Mouse (Mus musculus): ENCODE results near the gene Hist1h4j. TPM values are rescaled to one million over a fixed set of nuclear protein-coding genes. Genes with fewer than 3 reads are reported as not detected.
A peak's percentile ranks its signal among the peaks of the same experiment; 100 is the strongest.
"Not testable (repeated sequence)": the region's sequence is repeated elsewhere in the genome, so short reads cannot be mapped to it uniquely, and the experiment has no call there.

The Hist1h4j gene
- total RNA-seq (2021): 1 to 10 TPM; 4.2 to 6.9 TPM

DNA sequence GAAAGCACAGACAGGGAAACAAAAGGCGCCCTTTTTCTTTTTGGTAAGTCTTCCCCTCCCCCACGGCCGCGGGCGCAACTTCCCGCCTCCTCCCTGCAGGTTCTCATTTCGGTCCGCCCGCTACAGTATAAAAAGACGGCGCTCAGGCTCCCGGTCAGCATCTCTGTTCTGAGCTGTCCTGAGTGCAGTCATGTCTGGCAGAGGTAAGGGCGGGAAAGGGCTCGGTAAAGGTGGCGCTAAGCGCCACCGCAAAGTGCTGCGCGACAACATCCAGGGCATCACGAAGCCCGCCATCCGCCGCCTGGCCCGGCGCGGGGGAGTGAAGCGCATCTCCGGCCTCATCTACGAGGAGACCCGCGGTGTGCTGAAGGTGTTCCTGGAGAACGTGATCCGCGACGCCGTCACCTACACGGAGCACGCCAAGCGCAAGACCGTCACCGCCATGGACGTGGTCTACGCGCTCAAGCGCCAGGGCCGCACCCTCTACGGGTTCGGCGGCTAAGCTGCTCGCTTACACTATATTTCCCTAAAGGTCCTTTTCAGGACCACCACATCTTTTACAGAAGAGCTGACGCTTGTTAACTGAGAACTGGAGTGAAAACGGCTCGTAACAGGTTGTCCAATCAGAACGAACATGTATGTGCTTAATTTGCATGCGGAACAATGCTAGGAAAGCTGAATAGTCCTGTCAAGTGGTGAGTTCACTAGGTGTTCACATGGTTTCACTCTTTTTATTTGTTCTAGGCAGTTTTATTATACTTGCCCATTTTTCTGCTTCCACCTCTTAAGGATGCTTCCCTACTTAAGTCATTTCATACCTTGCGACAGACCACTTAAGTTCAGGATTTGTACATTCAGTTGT lies at the start of gene Hist1h4j:
Gene Hist1h4j (plus strand): TSS at position 159 of the 862 bp plus-strand sequence.
- intact Hi-C loops (cut with DNase I): loop anchor here (1.0 to 2.0 kb wide), 2 partner anchors 16 to 21 kb away; partner anchors contain the start of gene Hist1h4k

DNA sequence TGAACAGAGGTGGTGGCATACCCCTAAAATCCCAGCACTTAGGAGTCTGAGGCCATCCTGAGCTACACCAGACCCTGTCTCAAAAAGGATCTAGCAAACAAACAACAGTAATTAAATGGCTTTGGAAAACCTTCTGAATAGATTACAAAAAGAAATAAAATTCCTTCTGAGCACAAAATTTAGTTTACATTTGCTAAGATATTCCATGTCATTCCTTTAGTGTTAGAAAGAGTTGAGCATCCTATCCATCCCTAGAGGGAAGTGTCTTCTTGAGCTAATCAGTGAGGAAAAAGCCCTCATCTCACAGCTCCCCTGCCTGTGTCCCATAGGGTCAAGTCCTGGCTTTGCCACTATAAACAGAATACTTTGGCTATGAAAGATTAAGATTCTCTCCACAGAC lies 37.1 kb upstream of the Hist1h4j start, which contains the start of gene Olfr1359:
Gene Olfr1359 (plus strand): TSS at position 301 of the 400 bp plus-strand sequence.
- no peak for DNase-seq (ENCODE audit: low spot score)

More for the DNA sequence above, at the start of gene Hist1h4j:
- peak; percentile 44 for DNase-seq (ENCODE audit: low spot score)

DNA sequence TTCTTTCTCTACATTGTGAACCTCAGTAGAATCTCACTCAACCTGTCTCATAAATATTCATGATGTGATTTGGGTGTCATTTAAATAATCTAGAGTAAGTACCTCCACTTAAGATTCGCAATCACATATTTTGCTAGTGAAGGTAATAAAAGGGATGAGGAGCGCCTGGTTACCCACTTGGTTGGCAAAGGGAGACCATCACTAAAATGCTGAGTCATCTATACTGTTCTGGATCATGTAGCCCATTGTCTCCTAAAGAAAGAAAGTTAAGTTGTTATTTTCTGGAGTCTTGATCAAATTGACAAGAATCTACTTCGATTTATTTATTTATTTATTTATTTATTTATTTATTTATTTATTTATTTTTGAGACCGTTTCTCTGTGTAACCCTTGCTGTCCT lies 28.2 kb upstream of the Hist1h4j start:
- intact Hi-C loops (cut with DNase I): loop anchor here (5.0 kb wide), 1 partner anchor 1661 kb away; the partner anchor contains the start of gene Zfp322a
- DNase-seq (ENCODE audit: low spot score): no peak

More for the DNA sequence above, 37.1 kb upstream of the Hist1h4j start, which contains the start of gene Olfr1359:
- intact Hi-C loops (cut with DNase I): no loop called here

DNA sequence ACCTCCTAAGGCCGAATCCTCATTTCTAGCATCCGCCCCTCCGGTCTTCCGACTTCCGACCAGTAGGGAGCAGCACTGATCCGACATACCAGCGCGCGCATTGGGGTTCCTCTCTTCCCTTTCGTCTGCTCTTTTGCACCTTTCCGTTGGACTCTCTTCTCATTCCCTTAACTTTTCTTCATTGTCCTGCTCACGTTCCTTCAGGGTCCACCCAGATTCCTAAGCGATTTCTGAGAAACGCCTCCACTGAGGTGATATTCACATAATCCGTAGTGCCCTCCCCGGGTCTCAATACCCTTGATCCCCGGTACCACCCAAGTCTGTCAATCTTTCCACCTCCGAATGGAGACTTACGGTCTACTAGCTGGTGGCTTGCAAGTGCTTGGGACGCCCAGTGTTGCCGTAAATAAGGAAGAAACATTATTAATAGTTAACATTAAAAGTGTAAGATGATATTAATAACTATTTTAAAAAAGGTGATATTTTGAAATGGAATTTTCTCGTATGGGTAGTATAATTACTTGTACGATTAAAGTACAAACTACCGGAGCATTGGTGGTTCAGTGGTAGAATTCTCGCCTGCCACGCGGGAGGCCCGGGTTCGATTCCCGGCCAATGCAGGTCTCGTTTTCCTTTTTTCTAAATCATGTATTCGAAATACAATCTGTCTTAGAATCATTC lies 24.7 kb upstream of the Hist1h4j start:
- DNase-seq (ENCODE audit: low spot score): peak; percentile 68
- intact Hi-C loops (cut with DNase I): loop anchor here (5.0 to 10.0 kb wide), 8 partner anchors 125 to 1975 kb away; partner anchors contain the start of genes Hist1h2ac, Hist1h2af, Hist1h2ap and Hist1h2bc

DNA sequence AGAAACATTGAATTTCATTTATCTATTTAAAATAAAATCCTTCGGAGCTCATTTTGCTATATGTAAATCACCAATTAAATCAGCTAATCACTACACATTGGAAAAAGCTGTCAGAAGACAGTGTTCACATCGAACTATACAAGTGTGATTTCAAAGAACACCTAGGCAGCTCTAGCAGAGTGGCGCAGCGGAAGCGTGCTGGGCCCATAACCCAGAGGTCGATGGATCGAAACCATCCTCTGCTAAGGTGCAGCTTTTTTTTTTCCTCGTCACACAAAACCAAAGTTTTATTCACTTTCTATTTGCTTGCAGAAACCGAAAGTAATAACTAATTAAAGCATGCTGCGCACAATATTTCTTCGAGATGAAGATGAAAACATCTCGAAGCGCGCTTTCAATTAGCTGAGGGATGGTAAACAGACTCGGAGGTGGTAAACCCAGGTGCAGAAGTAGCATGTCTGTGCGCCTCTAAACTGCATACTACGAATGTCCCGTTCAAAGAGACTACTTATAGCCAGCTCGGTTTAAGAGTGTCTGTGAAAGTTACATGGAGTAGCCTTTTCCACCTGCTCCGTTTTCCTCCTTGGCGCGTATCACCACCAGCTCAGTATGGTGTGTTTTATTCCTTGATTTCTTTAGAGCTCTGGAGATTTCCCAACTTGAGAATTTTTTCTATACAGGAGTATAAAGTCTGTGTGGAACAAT lies 23.9 kb upstream of the Hist1h4j start:
- intact Hi-C loops (cut with DNase I): loop anchor here (5.0 to 10.0 kb wide), 8 partner anchors 124 to 1974 kb away; partner anchors contain the start of genes Hist1h2ac, Hist1h2af, Hist1h2ap and Hist1h2bc
- DNase-seq (ENCODE audit: low spot score): peak; percentile 38

DNA sequence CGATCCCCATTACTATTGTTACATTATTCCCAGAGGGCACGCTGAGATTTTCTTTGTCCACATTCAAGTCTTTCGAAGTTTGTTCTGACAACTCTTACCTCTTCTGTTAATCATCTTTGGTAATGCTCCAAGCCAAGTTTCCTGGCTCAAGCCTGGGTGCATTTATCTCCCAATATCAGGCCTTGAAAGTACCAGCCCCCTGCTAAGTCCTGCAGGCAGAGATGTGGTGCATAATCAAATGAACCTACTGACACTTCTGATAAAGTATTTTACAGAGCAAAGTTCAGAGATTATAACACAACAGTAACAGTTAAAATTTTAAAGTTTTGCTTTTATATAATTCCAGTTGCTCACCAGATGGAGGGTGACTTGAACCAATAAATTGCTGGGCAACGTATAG lies 23.2 kb upstream of the Hist1h4j start:
- intact Hi-C loops (cut with DNase I): loop anchor here (5.0 to 10.0 kb wide), 8 partner anchors 123 to 1973 kb away; partner anchors contain the start of genes Hist1h2ac, Hist1h2af, Hist1h2ap and Hist1h2bc
- DNase-seq (ENCODE audit: low spot score): no peak

DNA sequence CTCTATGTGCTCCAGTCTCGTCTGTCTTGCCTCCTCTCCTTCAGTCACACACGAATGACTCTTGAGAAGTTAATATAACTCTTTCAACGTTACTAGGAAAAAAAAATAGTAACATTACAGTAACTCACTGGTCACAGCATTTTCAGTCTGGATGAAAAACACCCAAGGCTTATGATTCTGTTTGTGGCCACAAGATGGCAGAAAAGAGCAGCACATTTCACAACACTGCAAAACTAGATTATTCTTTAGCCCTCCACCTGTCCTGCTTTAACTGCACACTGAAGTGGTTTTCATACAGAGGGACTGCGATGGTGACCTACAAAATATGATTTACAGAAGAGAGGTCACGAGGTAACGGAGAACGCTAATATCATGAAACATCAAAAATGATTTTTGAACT lies 20.1 kb upstream of the Hist1h4j start:
- intact Hi-C loops (cut with DNase I): loop anchor here (1.0 to 10.0 kb wide), 9 partner anchors 20 to 1970 kb away; partner anchors contain the start of genes Hist1h2ac, Hist1h2af, Hist1h2ap and Hist1h2bc
- DNase-seq (ENCODE audit: low spot score): no peak

DNA sequence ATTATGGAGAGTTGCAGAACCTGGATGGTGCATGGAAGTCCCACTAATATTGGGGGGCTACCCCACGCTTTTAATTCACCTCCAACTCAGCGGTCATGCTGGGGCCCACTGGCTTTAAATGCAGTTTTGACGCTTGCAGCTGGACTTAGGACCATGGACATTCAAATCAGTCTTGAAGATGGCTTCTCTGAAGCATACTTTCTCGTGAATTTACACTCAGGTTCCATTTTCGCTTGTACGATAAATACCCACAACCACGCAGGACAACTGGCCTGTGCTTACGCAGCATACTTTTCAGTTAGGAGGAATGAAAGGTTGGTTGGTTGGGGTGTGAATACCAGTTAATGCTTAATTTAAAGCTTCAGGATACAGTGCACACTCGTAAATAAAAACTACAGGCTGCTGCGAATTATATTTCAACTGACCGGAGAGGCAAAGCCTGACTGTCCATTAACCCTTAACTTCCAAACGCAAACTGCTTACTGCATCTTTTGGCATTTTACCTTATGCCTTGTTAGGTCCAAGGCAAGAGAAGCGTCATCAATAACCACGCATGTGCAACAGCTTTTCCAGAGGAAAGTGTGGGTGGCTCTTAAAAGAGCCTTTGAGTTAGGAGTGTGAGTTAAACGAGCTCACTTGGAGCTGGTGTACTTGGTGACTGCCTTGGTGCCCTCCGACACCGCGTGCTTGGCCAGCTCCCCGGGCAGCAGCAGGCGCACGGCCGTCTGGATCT lies 19.6 kb upstream of the Hist1h4j start:
- no peak for DNase-seq (ENCODE audit: low spot score)
- intact Hi-C loops (cut with DNase I): loop anchor here (10.0 kb wide), 2 partner anchors 120 to 1970 kb away; partner anchors contain the start of genes Hist1h2ac, Hist1h2ap, Hist1h2bc and Hist1h2br

DNA sequence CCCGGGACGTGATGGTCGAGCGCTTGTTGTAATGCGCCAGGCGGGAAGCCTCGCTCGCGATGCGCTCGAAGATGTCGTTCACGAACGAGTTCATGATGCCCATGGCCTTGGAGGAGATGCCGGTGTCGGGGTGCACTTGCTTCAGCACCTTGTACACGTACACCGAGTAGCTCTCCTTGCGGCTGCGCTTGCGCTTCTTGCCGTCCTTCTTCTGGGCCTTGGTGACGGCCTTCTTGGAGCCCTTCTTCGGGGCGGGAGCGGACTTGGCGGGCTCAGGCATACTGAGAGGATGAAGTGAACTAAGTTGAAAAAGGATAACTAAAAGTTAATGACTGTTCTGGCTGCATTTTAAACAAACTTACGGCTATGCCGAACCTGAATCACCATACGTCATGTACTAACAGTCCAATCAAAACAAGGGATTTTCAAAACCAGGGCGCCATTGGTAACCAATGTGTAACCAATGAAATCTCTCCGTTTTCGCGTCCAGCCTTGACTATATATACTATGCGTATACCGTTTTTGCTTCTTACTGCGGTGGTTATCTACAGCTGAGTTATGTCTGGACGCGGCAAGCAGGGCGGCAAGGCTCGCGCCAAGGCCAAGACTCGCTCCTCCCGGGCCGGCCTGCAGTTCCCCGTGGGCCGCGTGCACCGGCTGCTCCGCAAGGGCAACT lies 18.9 kb upstream of the Hist1h4j start, which contains the start of the genes Hist1h2bl and Hist1h2ai:
Gene Hist1h2bl (minus strand): TSS at position 280 of the 676 bp plus-strand sequence.
Gene Hist1h2ai (plus strand): TSS at position 559 of the 676 bp plus-strand sequence.
- DNase-seq (ENCODE audit: low spot score): peak; percentile 63
- intact Hi-C loops (cut with DNase I): loop anchor here (10.0 kb wide), 2 partner anchors 119 to 1969 kb away; partner anchors contain the start of genes Hist1h2ac, Hist1h2ap, Hist1h2bc and Hist1h2br

DNA sequence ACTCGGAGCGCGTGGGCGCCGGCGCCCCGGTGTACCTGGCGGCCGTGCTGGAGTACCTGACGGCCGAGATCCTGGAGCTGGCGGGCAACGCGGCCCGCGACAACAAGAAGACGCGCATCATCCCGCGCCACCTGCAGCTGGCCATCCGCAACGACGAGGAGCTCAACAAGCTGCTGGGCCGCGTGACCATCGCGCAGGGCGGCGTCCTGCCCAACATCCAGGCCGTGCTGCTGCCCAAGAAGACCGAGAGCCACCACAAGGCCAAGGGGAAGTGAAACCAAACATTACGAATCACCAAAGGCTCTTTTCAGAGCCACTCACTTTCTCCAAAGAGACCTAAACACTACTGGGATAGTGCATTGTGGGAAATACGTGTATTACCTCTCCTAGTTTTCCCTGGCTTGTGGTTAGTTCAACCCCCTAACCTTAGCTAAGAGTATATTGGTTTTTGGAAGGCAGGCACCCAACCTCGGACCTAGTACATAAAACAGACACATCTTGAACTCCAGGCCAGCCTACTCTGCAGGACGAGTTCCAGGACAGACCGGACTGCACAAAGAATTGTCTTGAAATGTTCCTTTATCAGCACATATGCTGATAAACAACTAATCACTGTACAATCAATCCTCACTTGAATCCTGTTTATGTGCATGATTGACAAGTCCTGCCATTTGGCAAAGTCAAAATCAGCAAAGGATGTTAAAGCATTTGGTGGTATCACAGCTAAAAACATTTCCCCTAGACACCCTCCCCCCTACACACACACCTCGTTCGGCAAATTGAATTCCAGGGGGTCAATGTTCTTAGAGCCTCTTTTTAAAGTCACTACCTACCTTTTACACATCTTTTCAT lies 18.1 kb upstream of the Hist1h4j start:
- intact Hi-C loops (cut with DNase I): loop anchor here (10.0 kb wide), 2 partner anchors 118 to 1968 kb away; partner anchors contain the start of genes Hist1h2ac, Hist1h2ap, Hist1h2bc and Hist1h2br
- not testable (repeated sequence) for DNase-seq (ENCODE audit: low spot score)

DNA sequence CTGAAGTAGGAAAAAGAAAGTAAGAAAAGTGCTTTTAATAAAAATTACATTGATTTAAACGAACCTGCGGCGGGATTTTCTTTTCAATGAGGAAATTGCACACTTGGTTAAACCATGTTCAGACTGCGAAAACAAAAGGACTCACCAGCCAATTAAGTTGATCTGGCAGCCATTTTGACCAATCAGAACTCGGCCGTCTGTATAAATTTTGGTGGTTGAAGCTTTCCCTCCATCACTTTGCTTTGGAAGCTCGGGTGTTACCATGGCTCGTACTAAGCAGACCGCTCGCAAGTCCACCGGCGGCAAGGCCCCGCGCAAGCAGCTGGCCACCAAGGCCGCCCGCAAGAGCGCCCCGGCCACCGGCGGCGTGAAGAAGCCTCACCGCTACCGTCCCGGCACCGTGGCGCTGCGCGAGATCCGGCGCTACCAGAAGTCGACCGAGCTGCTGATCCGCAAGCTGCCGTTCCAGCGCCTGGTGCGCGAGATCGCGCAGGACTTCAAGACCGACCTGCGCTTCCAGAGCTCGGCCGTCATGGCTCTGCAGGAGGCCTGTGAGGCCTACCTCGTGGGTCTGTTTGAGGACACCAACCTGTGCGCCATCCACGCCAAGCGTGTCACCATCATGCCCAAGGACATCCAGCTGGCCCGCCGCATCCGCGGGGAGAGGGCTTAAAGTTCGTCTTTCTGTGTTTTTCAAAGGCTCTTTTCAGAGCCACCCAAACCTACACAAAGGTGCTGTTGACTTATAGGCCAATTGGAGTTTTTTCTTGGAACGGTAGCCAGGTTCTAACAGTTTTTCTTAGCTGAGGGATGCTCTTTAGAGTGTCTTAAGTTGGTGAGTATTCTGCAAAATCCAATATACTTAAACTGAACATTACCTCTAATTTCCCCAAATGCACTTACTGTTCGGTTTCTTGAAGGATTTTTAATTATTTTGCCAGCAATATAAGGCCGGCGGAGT lies 17.2 kb upstream of the Hist1h4j start, which contains the start of gene Hist1h3h:
Gene Hist1h3h (plus strand): TSS at position 263 of the 961 bp plus-strand sequence.
- intact Hi-C loops (cut with DNase I): loop anchor here (10.0 kb wide), 2 partner anchors 117 to 1967 kb away; partner anchors contain the start of genes Hist1h2ac, Hist1h2ap, Hist1h2bc and Hist1h2br

DNA sequence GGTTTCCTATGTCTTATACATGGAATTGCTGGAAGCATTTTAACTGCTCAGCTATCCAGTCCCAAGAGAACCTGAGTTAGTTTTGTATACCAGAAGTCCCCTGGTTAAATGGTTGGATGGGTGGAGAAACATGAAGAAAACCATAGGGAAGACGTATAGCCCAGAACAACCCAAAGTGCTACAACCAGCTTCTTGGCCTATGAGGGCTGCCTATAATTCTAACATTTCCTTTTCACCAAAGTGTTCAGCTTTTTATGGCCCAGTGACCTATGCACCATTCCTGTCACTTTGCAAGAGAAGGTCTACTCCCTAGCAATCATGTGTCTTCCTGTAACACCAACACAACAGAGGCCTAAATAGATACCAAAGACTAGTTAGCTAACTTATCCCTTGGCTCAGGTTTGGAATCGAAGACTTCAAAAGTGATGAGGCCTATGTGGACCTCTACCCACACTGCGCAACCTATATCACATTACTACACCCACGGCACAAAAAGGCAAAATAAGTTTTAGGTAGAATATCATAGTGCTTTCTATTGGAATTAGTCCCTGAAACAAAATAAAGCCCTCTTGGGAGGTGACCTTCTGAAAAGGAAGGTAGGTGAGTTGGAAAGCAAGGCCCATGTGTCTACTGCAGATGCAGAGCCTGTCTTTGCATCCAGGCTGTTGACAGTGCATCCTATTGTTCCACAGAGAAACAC lies 16.3 kb upstream of the Hist1h4j start:
- intact Hi-C loops (cut with DNase I): loop anchor here (10.0 kb wide), 2 partner anchors 116 to 1966 kb away; partner anchors contain the start of genes Hist1h2ac, Hist1h2ap, Hist1h2bc and Hist1h2br

More for the DNA sequence above, 17.2 kb upstream of the Hist1h4j start, which contains the start of gene Hist1h3h:
- peak; percentile 69 for DNase-seq (ENCODE audit: low spot score)

DNA sequence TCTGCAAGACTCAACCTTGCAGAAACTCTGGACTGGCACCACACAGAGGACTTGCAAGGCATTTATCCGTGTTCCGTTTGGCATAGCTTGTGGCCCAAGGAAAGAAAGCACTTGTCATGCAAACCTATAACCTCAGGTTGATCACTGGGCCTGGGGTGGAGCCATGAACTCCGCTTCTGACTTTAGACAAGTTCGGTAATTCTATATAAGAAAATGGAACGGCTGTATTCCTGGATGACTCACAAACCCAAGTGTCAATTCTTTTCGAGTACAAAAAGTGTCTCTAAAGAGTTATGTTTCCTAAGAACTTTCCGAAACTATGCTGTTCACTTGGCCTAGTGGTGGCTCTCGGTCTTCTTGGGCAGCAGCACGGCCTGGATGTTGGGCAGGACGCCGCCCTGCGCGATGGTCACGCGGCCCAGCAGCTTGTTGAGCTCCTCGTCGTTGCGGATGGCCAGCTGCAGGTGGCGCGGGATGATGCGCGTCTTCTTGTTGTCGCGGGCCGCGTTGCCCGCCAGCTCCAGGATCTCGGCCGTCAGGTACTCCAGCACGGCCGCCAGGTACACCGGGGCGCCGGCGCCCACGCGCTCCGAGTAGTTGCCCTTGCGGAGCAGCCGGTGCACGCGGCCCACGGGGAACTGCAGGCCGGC lies 13.6 kb upstream of the Hist1h4j start:
- intact Hi-C loops (cut with DNase I); DNase-seq (ENCODE audit: low spot score): not testable (repeated sequence)

More for the DNA sequence above, 16.3 kb upstream of the Hist1h4j start:
- no peak for DNase-seq (ENCODE audit: low spot score)

DNA sequence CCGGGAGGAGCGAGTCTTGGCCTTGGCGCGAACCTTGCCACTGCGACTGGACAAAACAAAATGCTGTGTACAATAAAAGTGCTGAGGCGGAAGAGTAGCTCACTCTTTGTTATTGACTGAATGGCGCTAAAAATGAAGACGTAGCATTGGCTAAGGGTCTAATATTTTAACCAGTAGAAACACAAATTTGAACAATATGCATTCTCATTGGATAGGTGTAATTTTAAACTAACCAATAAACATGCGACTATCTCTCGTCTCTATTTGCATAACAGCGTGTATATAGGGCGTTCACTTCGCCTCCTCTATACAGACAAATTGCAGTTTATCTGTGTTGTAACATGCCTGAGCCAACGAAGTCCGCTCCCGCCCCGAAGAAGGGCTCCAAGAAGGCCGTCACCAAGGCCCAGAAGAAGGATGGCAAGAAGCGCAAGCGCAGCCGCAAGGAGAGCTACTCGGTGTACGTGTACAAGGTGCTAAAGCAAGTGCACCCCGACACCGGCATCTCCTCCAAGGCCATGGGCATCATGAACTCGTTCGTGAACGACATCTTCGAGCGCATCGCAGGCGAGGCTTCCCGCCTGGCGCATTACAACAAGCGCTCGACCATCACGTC lies 13.0 kb upstream of the Hist1h4j start, which contains the start of gene Hist1h2bm:
Gene Hist1h2bm (plus strand): TSS at position 288 of the 616 bp plus-strand sequence.
- intact Hi-C loops (cut with DNase I): not testable (repeated sequence)

More for the DNA sequence above, 13.0 kb upstream of the Hist1h4j start, which contains the start of gene Hist1h2bm:
- DNase-seq (ENCODE audit: low spot score): peak; percentile 30
